8 mouse cellular contexts compared by ENCODE assay signal in genomic region chr7:41598615-41599014, GRCm38 (mm10). TPM values are rescaled to one million over a fixed set of nuclear protein-coding genes. Genes with fewer than 3 reads are reported as not detected.
A peak's percentile ranks its signal among the peaks of the same experiment; 100 is the strongest.
DNase-seq lines count a peak whose midpoint lies in the region; ATAC-seq and TF ChIP-seq lines count a peak whose summit lies in the region.

No protein-coding gene starts in this region.

- no peak for DNase-seq in heart, postnatal 14 days
- no peak for DNase-seq in ES-E14 (ENCODE audit: low read depth, low spot score)
- DNase-seq in liver, postnatal 0 days = no peak
- DNase-seq in frontal cortex, postnatal 10 days (ENCODE audit: low spot score in 2 of 2) = no peak
- no peak for DNase-seq in embryo, embryonic 9.5 days (ENCODE audit: extremely low spot score)
- no peak for DNase-seq in left cerebral cortex, postnatal 14 days (ENCODE audit: low spot score in 2 of 2)

- no peak for TF ChIP-seq CTCF in liver, postnatal 0 days (IDR thresholded peaks at IDR 0.05; ENCODE audit: low read depth)

- H3K4me3 ChIP-seq in heart, embryonic 15.5 days = peak overlapping the region; percentile 64
- peak overlapping the region; percentile 76 to 97 for H3K4me3 ChIP-seq in ES-E14 (ENCODE audit: insufficient read depth in 1 of 2, low read depth in 1 of 2, low read length in 2 of 2, poor library complexity in 1 of 2, severe bottlenecking in 1 of 2)
- H3K4me3 ChIP-seq in forebrain, embryonic 16.5 days (replicated peaks; ENCODE audit: low read length) = peak overlapping the region; percentile 70
- H3K4me3 ChIP-seq in liver, postnatal 0 days (ENCODE audit: low read depth, low read length) = peak overlapping the region; percentile 56

- 43% methylated on average over 5 of the region's 5 CpGs for WGBS in heart, embryonic 15.5 days
- WGBS in forebrain, embryonic 16.5 days = 52% methylated on average over 5 of the region's 5 CpGs
- WGBS in liver, postnatal 0 days (ENCODE audit: insufficient replicate concordance) = 51% methylated on average over 5 of the region's 5 CpGs

- peaks cover 6% of the 10 kb centered on the region for H3K4me1 ChIP-seq in heart, embryonic 15.5 days (replicated peaks)
- peaks cover 2 to 5% of the 10 kb centered on the region in 2 experiments; a peak in 2 of 4 replicates for H3K4me1 ChIP-seq in ES-E14 (ENCODE audit: control insufficient read depth in 2 of 2, insufficient read depth in 2 of 2, low read length in 2 of 2, poor library complexity in 1 of 2)
- H3K4me1 ChIP-seq in forebrain, embryonic 16.5 days (replicated peaks; ENCODE audit: control insufficient read depth, insufficient read depth, low read length) = peaks cover 14% of the 10 kb centered on the region
- 0 out of 2 replicates have a peak, but pooled peaks cover 4% of the 10 kb centered on the region for H3K4me1 ChIP-seq in liver, postnatal 0 days (ENCODE audit: insufficient read depth)

- no peak for TF ChIP-seq EP300 in liver, postnatal 0 days (IDR thresholded peaks at IDR 0.05; ENCODE audit: low read depth)

- in situ Hi-C loops in ES-E14 (cut with MboI; ENCODE audit: low sequenced_read_pairs in 2 of 2, unreplicated experiment in 2 of 2) = no loop called here

- no peak for ATAC-seq in heart, embryonic 15.5 days (replicated peaks; ENCODE audit: insufficient number of reproducible peaks, insufficient read depth, low FRiP score, low read depth)
- peak; percentile 11 for ATAC-seq in forebrain, embryonic 16.5 days
- ATAC-seq in liver, postnatal 0 days = no peak

- H3K9me3 ChIP-seq in heart, embryonic 15.5 days (replicated peaks) = no peaks in the 10 kb centered on the region
- no peaks in the 10 kb centered on the region for H3K9me3 ChIP-seq in ES-E14 (ENCODE audit: control insufficient read depth, insufficient read depth, low read depth, low read length)
- no peaks in the 10 kb centered on the region for H3K9me3 ChIP-seq in forebrain, embryonic 16.5 days (ENCODE audit: control insufficient read depth, low read length)
- H3K9me3 ChIP-seq in liver, postnatal 0 days (ENCODE audit: low read length) = no peaks in the 10 kb centered on the region

- no peaks in the 10 kb centered on the region for H3K27me3 ChIP-seq in heart, embryonic 15.5 days
- no peaks in the 10 kb centered on the region for H3K27me3 ChIP-seq in forebrain, embryonic 16.5 days (replicated peaks; ENCODE audit: control insufficient read depth, insufficient read depth, low read length)
- no peaks in the 10 kb centered on the region for H3K27me3 ChIP-seq in liver, postnatal 0 days (ENCODE audit: insufficient read depth, low read length)

- H3K4me2 ChIP-seq in heart, embryonic 15.5 days = peak overlapping the region; percentile 72
- H3K4me2 ChIP-seq in forebrain, embryonic 16.5 days (ENCODE audit: low read length) = peak overlapping the region; percentile 90
- H3K4me2 ChIP-seq in liver, postnatal 0 days (ENCODE audit: low read depth, low read length) = peak overlapping the region; percentile 82

- H3K36me3 ChIP-seq in heart, embryonic 15.5 days = no peaks in the 10 kb centered on the region
- no peaks in the 10 kb centered on the region for H3K36me3 ChIP-seq in ES-E14 (ENCODE audit: control insufficient read depth, insufficient read depth, low read length, poor library complexity, severe bottlenecking)
- no peaks in the 10 kb centered on the region for H3K36me3 ChIP-seq in forebrain, embryonic 16.5 days (ENCODE audit: control insufficient read depth, insufficient read depth)
- no peaks in the 10 kb centered on the region for H3K36me3 ChIP-seq in liver, postnatal 0 days (replicated peaks; ENCODE audit: insufficient read depth, low read length)

- peak overlapping the region; percentile 62; the same call in 1 of the 2 replicates for H3K9ac ChIP-seq in heart, embryonic 15.5 days
- peak overlapping the region; percentile 91 for H3K9ac ChIP-seq in ES-E14 (ENCODE audit: insufficient read depth, low read depth, low read length, poor library complexity, severe bottlenecking)
- peak overlapping the region; percentile 69 for H3K9ac ChIP-seq in forebrain, embryonic 16.5 days (replicated peaks; ENCODE audit: low read depth, low read length)
- no peak overlapping the region for H3K9ac ChIP-seq in liver, postnatal 0 days (replicated peaks)

- intact Hi-C loops in heart, postnatal 14 days (cut with DNase I) = loop anchor here (5.0 kb wide), 1 partner anchor 34 kb away; the partner anchor contains the start of gene Zfp788
- intact Hi-C loops in left cerebral cortex, postnatal 14 days (cut with DNase I) = loop anchor here (1.0 to 5.0 kb wide), 2 partner anchors 34 to 101 kb away; partner anchors contain the start of genes AW146154 and Gm20449

- H3K27ac ChIP-seq in heart, embryonic 15.5 days = peak overlapping the region; percentile 59; the same call in 1 of the 2 replicates
- H3K27ac ChIP-seq in ES-E14 (ENCODE audit: insufficient read depth, low read depth, low read length, poor library complexity, severe bottlenecking) = 0 out of 2 replicates have a peak overlapping the region, but pooled peaks have one; percentile 68
- H3K27ac ChIP-seq in forebrain, embryonic 16.5 days (ENCODE audit: low read length) = no peak overlapping the region
- H3K27ac ChIP-seq in liver, postnatal 0 days (ENCODE audit: low read depth) = peak overlapping the region; percentile 80; the same call in 1 of the 2 replicates

TF ChIP-seq in ES-E14, 5 proteins besides CTCF, POLR2A, EP300 and RAD21:
- no peak for TF ChIP-seq MAFK (IDR thresholded peaks at IDR 0.05; ENCODE audit: insufficient read depth, low read depth, low read length)
- no peak for TF ChIP-seq ZNF384 (IDR thresholded peaks at IDR 0.05; ENCODE audit: low read depth, low read length)
- no peak for TF ChIP-seq ZC3H11A (IDR thresholded peaks at IDR 0.05; ENCODE audit: borderline replicate concordance, low read depth, low read length)
- no peak for TF ChIP-seq HCFC1 (IDR thresholded peaks at IDR 0.05; ENCODE audit: borderline replicate concordance, insufficient read depth, low read length)
- no peak for TF ChIP-seq CHD2 (IDR thresholded peaks at IDR 0.05; ENCODE audit: low read depth, low read length)

RNA-seq across cellular contexts. Expression of gene 2610021A01Rik, which starts 0.4 kb away (rescaled TPM):
- polyA plus RNA-seq in heart, embryonic 15.5 days (2015; fragmentation: Nextera tagmentation; extraction: Ambion mirVana) = 6.3 and 6.8 TPM in 2 replicates
- 10 to 100 TPM in 1 of 2 experiments, 1 to 10 TPM in 1; 8.1 to 10.5 TPM for total RNA-seq in heart, postnatal 14 days (2021)
- total RNA-seq in ES-E14 (2012; rRNA removed) = 50.6 and 53.6 TPM in 2 replicates
- polyA plus RNA-seq in forebrain, embryonic 16.5 days (2015; fragmentation: Nextera tagmentation; extraction: Ambion mirVana) = 21.0 and 24.5 TPM in 2 replicates
- 2.8 and 4.0 TPM in 2 replicates for polyA plus RNA-seq in liver, postnatal 0 days (2015; fragmentation: Nextera tagmentation; extraction: Ambion mirVana)
- total RNA-seq in left cerebral cortex, postnatal 14 days (2021) = 10 to 100 TPM; 23.7 to 24.3 TPM

RNA-seq across cellular contexts. Expression of gene Gm6871, which starts 25.2 kb away (rescaled TPM):
- not detected in 2 replicates for polyA plus RNA-seq in heart, embryonic 15.5 days (2015; fragmentation: Nextera tagmentation; extraction: Ambion mirVana)
- total RNA-seq in heart, postnatal 14 days (2021) = not detected
- total RNA-seq in ES-E14 (2012; rRNA removed) = 67.1 and 83.1 TPM in 2 replicates
- polyA plus RNA-seq in forebrain, embryonic 16.5 days (2015; fragmentation: Nextera tagmentation; extraction: Ambion mirVana) = not detected in 2 replicates
- polyA plus RNA-seq in liver, postnatal 0 days (2015; fragmentation: Nextera tagmentation; extraction: Ambion mirVana) = not detected in 2 replicates
- total RNA-seq in left cerebral cortex, postnatal 14 days (2021) = not detected

RNA-seq across cellular contexts. Expression of gene Zfp788, which starts 34.4 kb away (rescaled TPM):
- polyA plus RNA-seq in heart, embryonic 15.5 days (2015; fragmentation: Nextera tagmentation; extraction: Ambion mirVana) = 5.5 and 6.4 TPM in 2 replicates
- total RNA-seq in heart, postnatal 14 days (2021) = 1 to 10 TPM; 7.4 to 8.6 TPM
- total RNA-seq in ES-E14 (2012; rRNA removed) = 10.4 and 11.3 TPM in 2 replicates
- 28.0 and 28.3 TPM in 2 replicates for polyA plus RNA-seq in forebrain, embryonic 16.5 days (2015; fragmentation: Nextera tagmentation; extraction: Ambion mirVana)
- 1.2 and 1.4 TPM in 2 replicates for polyA plus RNA-seq in liver, postnatal 0 days (2015; fragmentation: Nextera tagmentation; extraction: Ambion mirVana)
- total RNA-seq in left cerebral cortex, postnatal 14 days (2021) = 10 to 100 TPM; 30.0 to 37.0 TPM

Comparison
In these comparisons a context has a peak if more than half of its experiments do, and no peak if none do; other contexts are left out.
1. RNA of gene Gm6871, which starts 25.2 kb away (total RNA-seq): 67.1 to 83.1 TPM in ES-E14; not detected in heart, postnatal 14 days and not detected in left cerebral cortex, postnatal 14 days; every median in the first group is over 10 times any median in the second.
2. Peak in every context shown above with its lines, with median percentiles within 50 percentile points of each other: H3K4me2 ChIP-seq and H3K4me3 ChIP-seq.